Mouse (Mus musculus) layer of hippocampus, adult 8-10 months (tissue): Measurements from ENCODE around the gene Olfr1209. TPM values are rescaled to one million over a fixed set of nuclear protein-coding genes. Genes with fewer than 3 reads are reported as not detected.

Experiments
- DNase-seq, 2 experiments: peaks; one replicate each; pipeline ENCODE4 v3.0.0; 2022; ENCODE audit warnings: low spot score in 2 of 2
- total RNA-seq, 4 experiments: library from RNA; stranded (reverse); gene quantifications; 2 replicates each; pipeline ENCODE4 v1.2.4; 2022

Olfr1209 gene
- not detected for total RNA-seq

DNA sequence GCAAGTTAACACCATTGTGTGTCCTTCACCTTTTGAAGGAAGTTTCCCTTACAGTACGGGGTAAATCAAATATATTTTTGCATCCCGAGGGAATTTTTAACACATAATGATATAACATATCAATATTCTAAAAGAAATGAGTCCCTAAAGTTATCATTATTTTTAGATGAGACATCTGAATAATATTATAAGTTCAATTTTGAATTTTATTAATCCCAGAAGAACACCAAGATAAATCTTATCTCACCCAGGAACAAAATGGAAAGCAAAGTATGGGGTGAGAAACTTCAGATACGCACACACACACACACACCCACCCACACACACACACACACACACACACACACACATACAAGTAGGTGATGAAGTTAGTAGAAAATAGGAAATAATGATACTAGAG lies at the start of gene Olfr1209:
Gene Olfr1209, minus strand, starts transcription at position 101 of the 400 bp plus-strand sequence.
- no peak for DNase-seq

DNA sequence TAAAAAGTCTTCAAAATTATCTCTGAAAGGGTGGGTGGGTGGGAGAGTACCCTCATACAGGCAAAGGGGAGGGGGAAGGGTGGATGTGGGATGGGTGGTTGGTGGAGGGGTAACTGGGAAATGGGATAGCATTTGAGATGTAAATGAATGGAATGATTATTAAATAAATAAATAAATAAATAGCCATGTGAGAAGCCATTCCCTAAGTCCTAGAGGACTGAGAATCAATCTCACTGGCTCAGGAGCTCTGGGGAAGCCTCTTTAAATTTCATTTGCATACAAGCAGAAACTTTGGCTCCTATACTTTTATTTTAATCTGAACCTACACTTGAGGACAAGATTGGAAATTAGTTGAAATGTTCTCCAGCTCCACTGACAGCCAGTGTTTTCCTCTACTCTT lies 38.7 kb upstream of the Olfr1209 start, which contains the start of gene Olfr1212:
Gene Olfr1212, plus strand, starts transcription at position 301 of the 400 bp plus-strand sequence.
- no peak for DNase-seq

DNA sequence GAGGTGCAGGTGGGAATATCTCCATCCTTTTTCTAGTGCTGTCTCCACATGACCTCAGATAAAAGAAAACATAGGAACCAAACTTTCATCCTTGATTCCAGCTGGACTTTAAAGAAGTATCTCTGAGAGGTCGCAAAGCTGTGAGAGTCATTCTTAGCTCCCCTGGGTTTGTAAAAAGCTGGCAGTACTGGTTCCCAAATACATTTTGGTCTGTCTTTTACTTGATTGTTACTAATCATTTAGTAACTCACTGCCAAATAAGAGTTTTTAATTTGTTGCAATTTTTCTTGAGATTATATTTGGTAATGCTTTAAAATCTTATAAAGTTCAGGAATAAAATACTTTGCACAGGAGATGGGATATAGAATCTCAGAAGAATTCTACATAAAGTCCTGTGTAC lies 23.1 kb upstream of the Olfr1209 start, which contains the start of gene Olfr1211:
Gene Olfr1211, minus strand, starts transcription at position 101 of the 400 bp plus-strand sequence.
- no peak for DNase-seq

DNA sequence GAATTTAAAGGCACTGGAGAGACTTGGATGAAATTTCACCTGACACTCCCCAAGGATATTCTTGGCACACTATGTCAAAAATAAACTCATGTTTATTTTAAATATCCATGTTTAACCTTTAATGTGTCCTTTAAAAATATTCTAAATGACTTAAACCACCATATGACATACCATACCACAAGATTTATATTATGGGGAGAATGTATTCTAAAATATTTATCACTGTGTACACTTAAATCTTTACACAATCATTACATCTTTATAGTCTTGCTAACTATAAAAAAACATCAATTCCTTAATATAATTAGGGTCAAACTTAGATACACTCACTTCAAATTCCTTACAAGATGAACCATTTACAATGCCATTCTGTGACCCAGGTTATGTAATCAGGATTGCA lies 12.7 kb downstream of the Olfr1209 start, which contains the start of gene Olfr1208:
Gene Olfr1208, minus strand, starts transcription at position 101 of the 400 bp plus-strand sequence.
- no peak for DNase-seq

DNA sequence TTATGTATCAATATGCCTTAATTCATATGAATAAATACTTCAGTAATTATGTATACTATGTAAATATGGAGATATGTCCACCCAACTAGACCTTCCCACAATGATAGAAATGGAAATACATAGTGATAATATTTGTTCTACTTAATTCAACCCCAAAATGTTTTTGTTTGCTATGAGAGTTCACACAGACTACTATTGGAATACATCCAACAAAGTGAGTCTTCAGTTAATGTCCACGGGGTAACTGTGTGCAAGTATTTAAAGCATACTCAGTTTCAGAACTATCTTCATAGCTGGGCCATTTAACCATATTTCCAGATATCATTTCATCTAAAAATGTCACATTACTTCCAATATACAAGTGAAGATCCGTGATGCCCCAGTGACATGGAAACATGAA lies 52.0 kb downstream of the Olfr1209 start, which contains the start of gene Olfr1206:
Gene Olfr1206, plus strand, starts transcription at position 301 of the 400 bp plus-strand sequence.
- no peak for DNase-seq

Other genes starting within 250 kb of the Olfr1209 start
- gene Olfr1193, start 239.5 kb downstream of the Olfr1209 start, total RNA-seq: not detected
- not detected for gene Olfr1195, start 226.0 kb downstream of the Olfr1209 start, total RNA-seq
- not detected for gene Olfr1196, start 210.6 kb downstream of the Olfr1209 start, total RNA-seq
- not detected for gene Olfr1197, start 182.8 kb downstream of the Olfr1209 start, total RNA-seq
- not detected for gene Olfr1198, start 163.8 kb downstream of the Olfr1209 start, total RNA-seq
- not detected for gene Olfr1199, start 154.7 kb downstream of the Olfr1209 start, total RNA-seq
- gene Olfr1200, start 144.7 kb downstream of the Olfr1209 start, total RNA-seq: not detected
- gene Olfr1201, start 122.1 kb downstream of the Olfr1209 start, total RNA-seq: not detected
- not detected for gene Olfr1202, start 100.7 kb downstream of the Olfr1209 start, total RNA-seq
- gene Olfr1205, start 85.4 kb downstream of the Olfr1209 start, total RNA-seq: not detected
- gene Olfr1204, start 65.9 kb downstream of the Olfr1209 start, total RNA-seq: not detected
- gene Olfr1206, start 51.9 kb downstream of the Olfr1209 start, total RNA-seq: not detected
- gene Olfr1208, start 12.8 kb downstream of the Olfr1209 start, total RNA-seq: not detected
- gene Olfr1211, start 23.0 kb upstream of the Olfr1209 start, total RNA-seq: not detected
- not detected for gene Olfr1212, start 38.8 kb upstream of the Olfr1209 start, total RNA-seq
- not detected for gene Gm13762, start 65.1 kb upstream of the Olfr1209 start, total RNA-seq
- gene Olfr1214, start 77.5 kb upstream of the Olfr1209 start, total RNA-seq: not detected
- not detected for gene Olfr1215, start 91.8 kb upstream of the Olfr1209 start, total RNA-seq
- gene Olfr1216, start 103.2 kb upstream of the Olfr1209 start, total RNA-seq: not detected
- not detected for gene Olfr1217, start 116.9 kb upstream of the Olfr1209 start, total RNA-seq
- gene Olfr1218, start 146.0 kb upstream of the Olfr1209 start, total RNA-seq: not detected
- gene Olfr1219, start 168.4 kb upstream of the Olfr1209 start, total RNA-seq: not detected
- gene Olfr1220, start 191.7 kb upstream of the Olfr1209 start, total RNA-seq: not detected
- not detected for gene Olfr1221, start 202.1 kb upstream of the Olfr1209 start, total RNA-seq
- not detected for gene Olfr1222, start 217.9 kb upstream of the Olfr1209 start, total RNA-seq
- not detected for gene Olfr1223, start 236.4 kb upstream of the Olfr1209 start, total RNA-seq
- not detected for gene Olfr1224-ps1, start 248.9 kb upstream of the Olfr1209 start, total RNA-seq